Mouse (Mus musculus): ENCODE data around the gene Sox9. TPM values are rescaled to one million over a fixed set of nuclear protein-coding genes. Genes with fewer than 3 reads are reported as not detected.

The Sox9 gene
- 8.2 TPM for polyA plus RNA-seq (2014; fragmentation: Illumina TruSeq; extraction: RNeasy Lipid Tissue Mini Kit (QIAGEN cat#74804); ENCODE audit: low read depth, low replicate concordance)

DNA sequence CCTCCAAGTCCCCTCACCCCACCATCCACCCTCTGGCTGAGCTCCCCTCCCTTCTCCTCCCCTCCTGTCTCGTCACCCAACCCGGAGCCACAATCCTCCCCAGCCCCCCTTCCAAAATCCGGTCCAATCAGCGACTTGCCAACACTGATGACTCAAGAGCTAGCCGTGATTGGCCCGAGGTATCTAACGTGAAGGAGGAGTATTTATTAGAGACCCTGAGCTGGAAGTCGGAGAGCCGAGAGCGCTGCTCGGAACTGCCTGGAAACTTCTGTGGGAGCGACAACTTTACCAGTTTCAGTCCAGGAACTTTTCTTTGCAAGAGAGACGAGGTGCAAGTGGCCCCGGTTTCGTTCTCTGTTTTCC is at the start of gene Sox9:
TSS of gene Sox9 (plus strand) at position 231 of the 363 bp plus-strand sequence.

